Mouse (Mus musculus) gastrocnemius, adult 2 months (tissue): ENCODE measurements around the gene Kdm2b. TPM values are rescaled to one million over a fixed set of nuclear protein-coding genes. Genes with fewer than 3 reads are reported as not detected.

Experiments
- DNase-seq: peaks from one replicate; pipeline ENCODE4 v3.0.0; 2022
- H3K27ac ChIP-seq: fragments of 200-600 bp; 2 replicates; pipeline ENCODE4 v1.8.1; 2022; ENCODE audit warnings: mild to moderate bottlenecking
- H3K4me3 ChIP-seq: fragments of 200-600 bp; 2 replicates; pipeline ENCODE4 v1.8.1; 2022; ENCODE audit warnings: mild to moderate bottlenecking, moderate library complexity
- CTCF ChIP-seq: fragments of 200-600 bp; IDR thresholded peaks from 2 replicates; pipeline ENCODE4 v1.8.1; 2022; ENCODE audit warnings: antibody characterized with exemption, mild to moderate bottlenecking, moderate library complexity
- intact Hi-C: fragments of 180-260 bp; cut with DNase I; formaldehyde crosslinking; loops from one replicate; pipeline ENCODE4 v1.15.1; 2025
- total RNA-seq, 2 experiments: library from RNA; stranded (reverse); gene quantifications; 2 replicates each; pipeline ENCODE4 v1.2.3; 2021

The Kdm2b gene
- total RNA-seq, 2 experiments from 2014 or later: 11.5 to 13.3 TPM

- intact Hi-C loops: loop anchor here (2.0 kb wide), 1 partner anchor 29 kb away; the partner anchor contains the start of gene Rnf34
- DNase-seq: no peak
- Histone ChIP-seq H3K4me3 (peak overlapping the region; percentile 94), H3K27ac (peak overlapping the region; percentile 99)
- TF ChIP-seq CTCF: no peak
These were observed 168.1 kb downstream of the Kdm2b start for GRCm38 (mm10) chr5:122821524-122821885.

DNA sequence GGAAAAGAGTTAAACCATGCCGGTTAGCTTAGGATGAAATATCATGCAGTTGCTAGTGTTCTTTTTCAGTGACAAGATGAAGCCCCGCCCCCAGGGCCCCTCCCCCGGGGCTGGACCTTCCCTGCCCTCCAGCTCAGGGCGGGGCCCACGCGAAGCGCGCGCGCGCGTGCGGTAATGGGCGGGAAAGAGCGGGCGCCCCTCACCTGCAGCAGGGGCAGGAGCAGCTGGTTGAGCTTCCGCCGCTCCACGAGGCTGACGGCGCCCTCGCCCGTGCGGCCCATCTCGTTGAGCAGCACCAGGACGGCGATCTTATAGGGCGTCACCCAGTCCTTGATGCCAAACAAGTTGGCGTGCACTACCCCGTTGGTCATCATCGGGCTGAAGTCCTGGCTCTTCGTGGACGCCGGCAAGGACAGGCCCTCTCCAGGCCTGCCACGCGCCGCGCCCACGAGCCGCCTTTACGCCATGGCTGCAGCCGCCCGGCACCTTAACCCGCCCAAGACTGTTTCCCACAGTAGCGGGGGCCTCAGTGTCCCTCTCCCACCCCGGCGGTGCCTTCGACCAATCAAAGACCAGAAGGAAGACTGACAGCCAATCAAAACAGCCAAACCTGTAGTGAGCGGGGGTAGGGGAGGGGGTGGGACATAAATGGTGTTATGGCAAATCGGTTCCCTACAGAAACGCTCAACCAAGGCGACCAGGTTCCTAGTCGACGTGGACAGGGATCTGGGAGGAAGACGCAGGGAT is 168.7 kb downstream of the Kdm2b start, which contains the start of gene Anapc5:
Anapc5 (minus strand) TSS at position 563 of the 747 bp plus-strand sequence.
- intact Hi-C loops: loop anchor here (2.0 kb wide), 1 partner anchor 30 kb away; the partner anchor contains the start of gene Rnf34
- no peak for TF ChIP-seq CTCF
- Histone ChIP-seq H3K4me3 (peak within 1 kb of the TSS; percentile 94), H3K27ac (peak within 1 kb of the TSS; percentile 99)
- DNase-seq: peak; percentile 95

Other genes with a start within 250 kb of the Kdm2b start
- gene Camkk2, start 210.4 kb downstream of the Kdm2b start, total RNA-seq: 1 to 10 TPM; 3.6 to 5.2 TPM
- 100 to 1,000 TPM; 366 to 502 TPM for gene Anapc5, start 168.5 kb downstream of the Kdm2b start, total RNA-seq
- gene Rnf34, start 139.8 kb downstream of the Kdm2b start, total RNA-seq: 10 to 100 TPM; 20.0 to 21.4 TPM
- gene Orai1, start 25.3 kb upstream of the Kdm2b start, total RNA-seq: 10 to 100 TPM; 32.1 to 38.7 TPM
- gene Morn3, start 57.2 kb upstream of the Kdm2b start, total RNA-seq: not detected
- 10 to 100 TPM; 19.2 to 23.2 TPM for gene Tmem120b, start 78.6 kb upstream of the Kdm2b start, total RNA-seq
- gene Rhof, start 142.9 kb upstream of the Kdm2b start, total RNA-seq: under 1 TPM; 0.28 to 0.36 TPM
- gene Setd1b, start 152.4 kb upstream of the Kdm2b start, total RNA-seq: 10 to 100 TPM in 1 of 2 experiments, 1 to 10 TPM in 1; 9.8 to 11.3 TPM
- gene Psmd9, start 179.6 kb upstream of the Kdm2b start, total RNA-seq: 10 to 100 TPM; 13.3 to 16.9 TPM
- gene Hpd, start 192.9 kb upstream of the Kdm2b start, total RNA-seq: not detected